Mouse (Mus musculus): ENCODE results near the gene Sorbs2.

DNA sequence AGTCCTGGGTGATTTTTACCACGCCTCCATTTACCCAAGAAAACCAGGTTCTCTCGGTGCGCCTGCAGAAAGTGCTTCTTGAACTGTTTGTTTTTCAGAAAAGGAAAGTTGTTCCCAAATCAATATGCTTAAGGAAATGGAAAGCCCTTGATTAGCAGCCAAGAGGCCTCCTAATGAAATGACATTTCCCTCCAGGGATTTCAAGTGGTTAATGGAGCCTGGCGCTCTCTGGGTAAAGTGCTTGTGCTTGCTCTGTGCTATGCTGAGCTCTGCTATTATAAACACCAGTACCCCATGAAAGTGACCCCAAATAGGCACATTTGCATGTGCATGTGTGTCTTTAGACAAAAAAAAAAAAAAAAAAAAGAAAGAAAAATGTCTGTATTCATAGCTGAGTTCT is 84.3 kb downstream of the Sorbs2 start:
- no peak for TF ChIP-seq CTCF (IDR thresholded peaks at IDR 0.05; ENCODE audit: low read depth)
- TF ChIP-seq EP300 (IDR thresholded peaks at IDR 0.05; ENCODE audit: low read depth): no peak

Data from liver, postnatal 0 days (tissue).